In the genomic region with DNA sequence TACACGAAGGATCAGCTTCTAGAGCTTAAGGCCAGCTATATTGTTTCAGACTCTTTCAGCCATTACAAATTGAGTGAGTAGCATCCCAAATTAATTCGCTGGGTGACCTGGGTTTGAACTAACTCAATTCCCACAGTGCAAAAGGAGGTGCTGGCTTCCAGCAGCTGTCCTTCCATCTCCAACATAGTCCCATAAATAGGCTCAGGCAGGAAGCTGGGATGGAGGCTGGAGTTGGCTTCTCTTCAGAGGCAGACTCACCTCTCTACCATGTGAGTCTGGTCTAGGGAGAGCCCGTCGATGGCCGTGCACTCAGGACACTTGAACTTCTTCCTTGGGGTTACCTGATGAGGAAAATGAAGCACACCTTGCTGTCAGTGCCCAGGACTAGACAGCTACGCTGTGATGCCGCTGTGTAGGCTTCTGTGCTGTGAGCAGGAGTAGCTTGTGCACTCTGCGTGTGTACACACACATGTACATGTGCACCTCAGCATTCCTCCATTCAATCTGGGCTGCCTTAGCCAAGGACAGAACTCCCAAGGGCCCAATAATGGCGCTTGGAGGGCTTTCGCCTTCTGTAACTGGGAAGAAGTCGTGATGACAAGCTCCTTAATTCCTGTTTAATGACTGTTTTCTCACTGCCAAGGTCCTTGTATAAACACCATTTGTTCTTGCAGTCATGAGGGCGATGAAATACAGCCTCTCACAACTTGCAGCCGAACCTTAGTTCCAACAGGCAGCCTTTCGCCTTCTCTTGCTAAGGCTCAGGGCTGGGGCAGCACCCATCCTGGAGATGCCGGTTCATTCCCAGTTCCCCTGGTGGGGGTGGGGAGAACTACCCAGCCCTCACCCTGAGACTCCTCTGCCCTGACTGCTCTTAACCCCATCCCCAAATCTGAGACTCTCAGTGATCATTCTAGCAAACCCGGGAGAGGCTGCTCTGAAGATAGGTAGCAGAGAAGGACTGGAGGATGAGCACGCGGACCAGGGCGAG, we compare ENCODE assay signal across 21 mouse cellular contexts.
DNase-seq lines count a peak whose midpoint lies in the region; ATAC-seq and TF ChIP-seq lines count a peak whose summit lies in the region.
"Had no signal": no experiment of that assay in that cellular context is flagged by ENCODE, and none has a peak within 500 bp of the region (broad histone marks: within the 10 kb centered on the region; RNA-seq: fewer than 3 reads in every experiment).

No protein-coding gene starts in this region.

- WGBS in hindbrain, embryonic 13.5 days = 81% methylated on average over 19 of the region's 19 CpGs
- 85% methylated on average over 19 of the region's 19 CpGs for WGBS in hindbrain, embryonic 11.5 days
- 42% methylated on average over 19 of the region's 19 CpGs for WGBS in kidney, embryonic 15.5 days
- 81% methylated on average over 19 of the region's 19 CpGs for WGBS in liver, embryonic 11.5 days

- no peaks in the 10 kb centered on the region for H3K9me3 ChIP-seq in hindbrain, embryonic 13.5 days
- H3K9me3 ChIP-seq in hindbrain, embryonic 11.5 days (ENCODE audit: control insufficient read depth, low read length) = no peaks in the 10 kb centered on the region
- H3K9me3 ChIP-seq in kidney, embryonic 15.5 days (replicated peaks) = no peaks in the 10 kb centered on the region
- no peaks in the 10 kb centered on the region for H3K9me3 ChIP-seq in liver, embryonic 11.5 days (ENCODE audit: control insufficient read depth, low read length)
- H3K9me3 ChIP-seq: embryonic facial prominence, embryonic 12.5 days; megakaryocyte, embryonic 14.5 days; stomach, embryonic 15.5 days had no signal

- intact Hi-C loops in left cerebral cortex, adult 2 months (cut with DNase I) = no loop called here

- peaks cover 47% of the 10 kb centered on the region for H3K36me3 ChIP-seq in hindbrain, embryonic 13.5 days
- no peaks in the 10 kb centered on the region for H3K36me3 ChIP-seq in hindbrain, embryonic 11.5 days (ENCODE audit: control insufficient read depth, insufficient read depth, low read length)
- H3K36me3 ChIP-seq in kidney, embryonic 15.5 days = peaks cover 19% of the 10 kb centered on the region; the same call in 1 of the 2 replicates
- H3K36me3 ChIP-seq in liver, embryonic 11.5 days (ENCODE audit: control insufficient read depth, insufficient read depth, low read length) = no peaks in the 10 kb centered on the region
- H3K36me3 ChIP-seq: stomach, embryonic 15.5 days had no signal

- H3K9ac ChIP-seq in hindbrain, embryonic 13.5 days = 0 out of 2 replicates have a peak overlapping the region, but pooled peaks have one; percentile 19
- H3K9ac ChIP-seq in hindbrain, embryonic 11.5 days (ENCODE audit: low read depth, low read length) = no peak overlapping the region
- no peak overlapping the region for H3K9ac ChIP-seq in kidney, embryonic 15.5 days
- H3K9ac ChIP-seq in liver, embryonic 11.5 days (ENCODE audit: low read depth, low read length) = no peak overlapping the region
- H3K9ac ChIP-seq: embryonic facial prominence, embryonic 12.5 days; hindbrain, embryonic 14.5 days; liver, embryonic 14.5 days; stomach, embryonic 15.5 days had no signal

- no peak for DNase-seq in hindbrain, embryonic 11.5 days (ENCODE audit: low spot score)
- DNase-seq in brain, adult 2 months (ENCODE audit: low read depth, low spot score) = peak; percentile 27
- DNase-seq in mesoderm, embryonic 11.5 days (ENCODE audit: low read depth, low spot score) = peak; percentile 64
- no peak for DNase-seq in liver, embryonic 11.5 days (ENCODE audit: low spot score)
- no peak for DNase-seq in left cerebral cortex, adult 2 months (ENCODE audit: extremely low spot score in 1 of 2, low spot score in 2 of 2)
- DNase-seq: adrenal gland, postnatal 14 days; cerebellum, adult 9-11 months; heart, adult 18-20 months; layer of hippocampus, adult 9-11 months; retina, postnatal 1 day; spleen, adult 18-20 months; thymus, postnatal 14 days had no signal

- no peaks in the 10 kb centered on the region for H3K27me3 ChIP-seq in hindbrain, embryonic 13.5 days
- H3K27me3 ChIP-seq in hindbrain, embryonic 11.5 days (ENCODE audit: control insufficient read depth, insufficient read depth, low read length) = no peaks in the 10 kb centered on the region
- peaks cover 21% of the 10 kb centered on the region; the same call in 1 of the 2 replicates for H3K27me3 ChIP-seq in kidney, embryonic 15.5 days
- no peaks in the 10 kb centered on the region for H3K27me3 ChIP-seq in liver, embryonic 11.5 days (replicated peaks; ENCODE audit: control insufficient read depth, insufficient read depth, low read length)
- H3K27me3 ChIP-seq: embryonic facial prominence, embryonic 12.5 days; megakaryocyte, embryonic 14.5 days; stomach, embryonic 15.5 days had no signal

- peaks cover 8% of the 10 kb centered on the region; the same call in 1 of the 2 replicates for H3K4me1 ChIP-seq in hindbrain, embryonic 13.5 days (replicated peaks)
- no peaks in the 10 kb centered on the region for H3K4me1 ChIP-seq in hindbrain, embryonic 11.5 days (replicated peaks; ENCODE audit: control insufficient read depth, insufficient read depth, low read length)
- peaks cover 13% of the 10 kb centered on the region for H3K4me1 ChIP-seq in kidney, embryonic 15.5 days
- no peaks in the 10 kb centered on the region for H3K4me1 ChIP-seq in liver, embryonic 11.5 days (replicated peaks; ENCODE audit: control insufficient read depth, insufficient read depth, low read length)
- H3K4me1 ChIP-seq: stomach, embryonic 15.5 days had no signal

- TF ChIP-seq CTCF in left cerebral cortex, adult 2 months (IDR thresholded peaks at IDR 0.05) = no peak

- no peak overlapping the region for H3K4me2 ChIP-seq in hindbrain, embryonic 13.5 days
- no peak overlapping the region for H3K4me2 ChIP-seq in hindbrain, embryonic 11.5 days (replicated peaks; ENCODE audit: low read depth, low read length)
- H3K4me2 ChIP-seq in kidney, embryonic 15.5 days = no peak overlapping the region
- H3K4me2 ChIP-seq in liver, embryonic 11.5 days = no peak overlapping the region
- H3K4me2 ChIP-seq: embryonic facial prominence, embryonic 12.5 days; hindbrain, embryonic 14.5 days; stomach, embryonic 15.5 days had no signal

- H3K4me3 ChIP-seq in hindbrain, embryonic 13.5 days = no peak overlapping the region
- no peak overlapping the region for H3K4me3 ChIP-seq in hindbrain, embryonic 11.5 days (ENCODE audit: low read depth, low read length)
- H3K4me3 ChIP-seq in kidney, embryonic 15.5 days (replicated peaks) = no peak overlapping the region
- H3K4me3 ChIP-seq in liver, embryonic 11.5 days (ENCODE audit: low read depth, low read length) = no peak overlapping the region
- no peak overlapping the region for H3K4me3 ChIP-seq in left cerebral cortex, adult 2 months
- H3K4me3 ChIP-seq: embryonic facial prominence, embryonic 12.5 days; megakaryocyte, embryonic 14.5 days; stomach, embryonic 15.5 days had no signal

- H3K27ac ChIP-seq in hindbrain, embryonic 13.5 days = peak overlapping the region; percentile 20; the same call in 1 of the 2 replicates
- H3K27ac ChIP-seq in hindbrain, embryonic 11.5 days (ENCODE audit: low read depth, low read length) = no peak overlapping the region
- no peak overlapping the region for H3K27ac ChIP-seq in kidney, embryonic 15.5 days
- H3K27ac ChIP-seq in liver, embryonic 11.5 days (ENCODE audit: low read depth, low read length) = no peak overlapping the region
- no peak overlapping the region for H3K27ac ChIP-seq in left cerebral cortex, adult 2 months
- H3K27ac ChIP-seq: embryonic facial prominence, embryonic 12.5 days; hindbrain, embryonic 14.5 days; liver, embryonic 14.5 days; stomach, embryonic 15.5 days had no signal

- no peak for ATAC-seq in hindbrain, embryonic 13.5 days (ENCODE audit: low FRiP score)
- ATAC-seq in hindbrain, embryonic 11.5 days (ENCODE audit: low FRiP score) = no peak
- 0 out of 2 replicates have a peak, but pooled peaks have one; percentile 59 for ATAC-seq in kidney, embryonic 15.5 days (replicated peaks; ENCODE audit: low FRiP score)
- no peak for ATAC-seq in liver, embryonic 11.5 days (replicated peaks; ENCODE audit: low FRiP score)
- ATAC-seq: intestine, embryonic 16.5 days; lung, postnatal 0 days had no signal

Comparison
In these comparisons a context has a peak if more than half of its experiments do, and no peak if none do; other contexts are left out.
1. DNase-seq: peak in brain, adult 2 months (single experiment) and mesoderm, embryonic 11.5 days (single experiment); none in hindbrain, embryonic 11.5 days (single experiment), liver, embryonic 11.5 days (single experiment) and left cerebral cortex, adult 2 months (0 of 2).